Mouse (Mus musculus): ENCODE results near the gene H2al1c. TPM values are rescaled to one million over a fixed set of nuclear protein-coding genes. Genes with fewer than 3 reads are reported as not detected.
"Not testable (repeated sequence)": the region's sequence is repeated elsewhere in the genome, so short reads cannot be mapped to it uniquely, and the experiment has no call there.

The H2al1c gene
- polyA plus RNA-seq, 1 experiment from 2014 or later = not detected

DNA sequence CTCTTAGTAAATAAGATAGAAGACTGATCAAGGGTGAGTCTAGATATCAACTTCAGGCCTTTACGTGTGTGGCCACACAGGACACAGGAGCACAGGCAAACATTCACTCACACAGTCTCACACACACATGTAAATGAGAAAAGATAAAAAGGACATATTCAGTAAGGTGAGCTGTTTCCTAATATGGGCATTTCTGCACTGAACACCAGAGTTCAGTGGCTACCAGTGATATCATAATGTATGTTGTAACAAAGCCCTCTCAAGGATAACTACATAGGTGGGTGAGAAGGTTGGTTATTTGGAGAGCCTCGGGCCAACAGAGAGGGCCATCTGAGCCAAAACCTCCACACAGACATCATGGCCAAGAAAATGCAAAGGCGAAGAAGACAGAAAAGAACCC, 6.2 kb downstream of the H2al1c start, which contains the start of gene H2al1e:
Gene H2al1e, plus strand, starts transcription at position 301 of the 400 bp plus-strand sequence.
- not testable (repeated sequence) for H3K4me3 ChIP-seq (replicated peaks); ATAC-seq (ENCODE audit: low FRiP score); H3K9me3 ChIP-seq (replicated peaks); H3K4me1 ChIP-seq; H3K4me2 ChIP-seq; H3K27ac ChIP-seq (replicated peaks); H3K36me3 ChIP-seq; H3K9ac ChIP-seq (replicated peaks); H3K27me3 ChIP-seq (replicated peaks)
- no CpG with 5 or more reads among the region's 3 CpGs for WGBS

DNA sequence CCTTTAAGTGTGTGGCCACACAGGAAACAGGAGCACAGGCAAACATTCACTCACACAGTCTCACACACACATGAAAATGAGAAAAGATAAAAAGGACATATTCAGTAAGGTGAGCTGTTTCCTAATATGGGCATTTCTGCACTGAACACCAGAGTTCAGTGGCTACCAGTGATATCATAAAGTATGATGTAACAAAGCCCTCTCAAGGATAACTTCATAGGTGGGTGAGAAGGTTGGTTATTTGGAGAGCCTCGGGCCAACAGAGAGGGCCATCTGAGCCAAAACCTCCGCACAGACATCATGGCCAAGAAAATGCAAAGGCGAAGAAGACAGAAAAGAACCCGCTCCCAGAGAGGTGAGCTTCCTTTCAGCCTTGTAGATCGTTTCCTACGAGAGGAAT, 9.4 kb downstream of the H2al1c start, which contains the start of gene H2al1f:
Gene H2al1f, plus strand, starts transcription at position 301 of the 400 bp plus-strand sequence.
- not testable (repeated sequence) for H3K36me3 ChIP-seq; H3K4me1 ChIP-seq; H3K4me2 ChIP-seq; H3K9ac ChIP-seq (replicated peaks); H3K4me3 ChIP-seq (replicated peaks); H3K9me3 ChIP-seq (replicated peaks); ATAC-seq (ENCODE audit: low FRiP score); H3K27me3 ChIP-seq (replicated peaks); H3K27ac ChIP-seq (replicated peaks)
- no CpG with 5 or more reads among the region's 6 CpGs for WGBS

DNA sequence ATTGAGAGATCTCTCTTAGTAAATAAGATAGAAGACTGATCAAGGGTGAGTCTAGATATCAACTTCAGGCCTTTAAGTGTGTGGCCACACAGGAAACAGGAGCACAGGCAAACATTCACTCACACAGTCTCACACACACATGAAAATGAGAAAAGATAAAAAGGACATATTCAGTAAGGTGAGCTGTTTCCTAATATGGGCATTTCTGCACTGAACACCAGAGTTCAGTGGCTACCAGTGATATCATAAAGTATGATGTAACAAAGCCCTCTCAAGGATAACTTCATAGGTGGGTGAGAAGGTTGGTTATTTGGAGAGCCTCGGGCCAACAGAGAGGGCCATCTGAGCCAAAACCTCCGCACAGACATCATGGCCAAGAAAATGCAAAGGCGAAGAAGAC, 12.5 kb downstream of the H2al1c start, which contains the start of gene H2al1g:
Gene H2al1g, plus strand, starts transcription at position 301 of the 400 bp plus-strand sequence.
- not testable (repeated sequence) for H3K27me3 ChIP-seq (replicated peaks); H3K4me2 ChIP-seq
- no CpG with 5 or more reads among the region's 3 CpGs for WGBS

DNA sequence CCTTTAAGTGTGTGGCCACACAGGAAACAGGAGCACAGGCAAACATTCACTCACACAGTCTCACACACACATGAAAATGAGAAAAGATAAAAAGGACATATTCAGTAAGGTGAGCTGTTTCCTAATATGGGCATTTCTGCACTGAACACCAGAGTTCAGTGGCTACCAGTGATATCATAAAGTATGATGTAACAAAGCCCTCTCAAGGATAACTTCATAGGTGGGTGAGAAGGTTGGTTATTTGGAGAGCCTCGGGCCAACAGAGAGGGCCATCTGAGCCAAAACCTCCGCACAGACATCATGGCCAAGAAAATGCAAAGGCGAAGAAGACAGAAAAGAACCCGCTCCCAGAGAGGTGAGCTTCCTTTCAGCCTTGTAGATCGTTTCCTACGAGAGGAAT, 15.7 kb downstream of the H2al1c start, which contains the start of gene H2al1h:
Gene H2al1h, plus strand, starts transcription at position 301 of the 400 bp plus-strand sequence.
- not testable (repeated sequence) for H3K36me3 ChIP-seq
- WGBS = no CpG with 5 or more reads among the region's 6 CpGs

More for the DNA sequence above, 12.5 kb downstream of the H2al1c start, which contains the start of gene H2al1g:
- not testable (repeated sequence) for H3K27ac ChIP-seq (replicated peaks); H3K4me1 ChIP-seq; H3K9ac ChIP-seq (replicated peaks); ATAC-seq (ENCODE audit: low FRiP score); H3K9me3 ChIP-seq (replicated peaks); H3K4me3 ChIP-seq (replicated peaks); H3K36me3 ChIP-seq

DNA sequence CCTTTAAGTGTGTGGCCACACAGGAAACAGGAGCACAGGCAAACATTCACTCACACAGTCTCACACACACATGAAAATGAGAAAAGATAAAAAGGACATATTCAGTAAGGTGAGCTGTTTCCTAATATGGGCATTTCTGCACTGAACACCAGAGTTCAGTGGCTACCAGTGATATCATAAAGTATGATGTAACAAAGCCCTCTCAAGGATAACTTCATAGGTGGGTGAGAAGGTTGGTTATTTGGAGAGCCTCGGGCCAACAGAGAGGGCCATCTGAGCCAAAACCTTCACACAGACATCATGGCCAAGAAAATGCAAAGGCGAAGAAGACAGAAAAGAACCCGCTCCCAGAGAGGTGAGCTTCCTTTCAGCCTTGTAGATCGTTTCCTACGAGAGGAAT, 18.9 kb downstream of the H2al1c start, which contains the start of gene H2al1i:
Gene H2al1i, plus strand, starts transcription at position 301 of the 400 bp plus-strand sequence.
- not testable (repeated sequence) for H3K4me1 ChIP-seq; H3K27me3 ChIP-seq (replicated peaks); H3K36me3 ChIP-seq; H3K27ac ChIP-seq (replicated peaks); H3K4me3 ChIP-seq (replicated peaks); H3K4me2 ChIP-seq; H3K9me3 ChIP-seq (replicated peaks); ATAC-seq (ENCODE audit: low FRiP score); H3K9ac ChIP-seq (replicated peaks)
- 86% methylated on average over 2 of the region's 5 CpGs for WGBS

More for the DNA sequence above, 15.7 kb downstream of the H2al1c start, which contains the start of gene H2al1h:
- H3K4me3 ChIP-seq (replicated peaks); H3K9me3 ChIP-seq (replicated peaks); H3K4me1 ChIP-seq; H3K9ac ChIP-seq (replicated peaks); H3K4me2 ChIP-seq; ATAC-seq (ENCODE audit: low FRiP score); H3K27me3 ChIP-seq (replicated peaks); H3K27ac ChIP-seq (replicated peaks): not testable (repeated sequence)

DNA sequence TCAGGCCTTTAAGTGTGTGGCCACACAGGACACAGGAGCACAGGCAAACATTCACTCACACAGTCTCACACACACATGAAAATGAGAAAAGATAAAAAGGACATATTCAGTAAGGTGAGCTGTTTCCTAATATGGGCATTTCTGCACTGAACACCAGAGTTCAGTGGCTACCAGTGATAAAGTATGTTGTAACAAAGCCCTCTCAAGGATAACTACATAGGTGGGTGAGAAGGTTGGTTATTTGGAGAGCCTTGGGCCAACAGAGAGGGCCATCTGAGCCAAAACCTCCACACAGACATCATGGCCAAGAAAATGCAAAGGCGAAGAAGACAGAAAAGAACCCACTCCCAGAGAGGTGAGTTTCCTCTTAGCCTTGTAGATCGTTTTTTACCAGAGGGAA, 22.1 kb downstream of the H2al1c start, which contains the start of gene H2al1j:
Gene H2al1j, plus strand, starts transcription at position 301 of the 400 bp plus-strand sequence.
- not testable (repeated sequence) for H3K4me3 ChIP-seq (replicated peaks); H3K27ac ChIP-seq (replicated peaks); H3K4me2 ChIP-seq; H3K4me1 ChIP-seq; ATAC-seq (ENCODE audit: low FRiP score); H3K36me3 ChIP-seq; H3K9me3 ChIP-seq (replicated peaks); H3K9ac ChIP-seq (replicated peaks); H3K27me3 ChIP-seq (replicated peaks)
- WGBS = 92% methylated on average over 2 of the region's 2 CpGs

DNA sequence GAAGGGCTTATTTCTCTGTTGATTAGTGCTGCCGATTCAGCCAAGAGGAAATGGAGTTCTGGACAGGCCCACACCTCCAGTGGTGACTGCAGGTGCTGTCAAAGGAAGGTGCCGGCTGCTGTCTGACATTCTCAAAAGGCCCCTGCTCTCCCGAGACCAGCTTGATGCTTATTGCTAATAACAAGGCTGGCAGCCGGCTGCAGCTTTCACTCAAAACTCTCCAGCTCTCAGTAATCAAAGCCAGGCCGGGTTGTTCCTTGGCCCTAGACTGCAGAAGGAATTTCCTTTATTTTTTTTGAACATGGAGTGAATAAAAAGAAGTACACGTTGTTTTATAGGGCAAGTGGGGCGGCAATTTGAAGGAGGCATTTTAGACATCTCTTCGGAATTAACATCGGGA, 40.3 kb downstream of the H2al1c start:
- H3K27me3 ChIP-seq (replicated peaks) = no peaks in the 10 kb centered on the region; the same call in 1 of the 2 replicates
- no peak overlapping the region for H3K9ac ChIP-seq (replicated peaks)
- H3K4me2 ChIP-seq = no peak overlapping the region
- WGBS = 56% methylated on average over 9 of the region's 9 CpGs
- no peaks in the 10 kb centered on the region for H3K9me3 ChIP-seq (replicated peaks)
- ATAC-seq (ENCODE audit: low FRiP score) = no peak
- H3K4me3 ChIP-seq (replicated peaks) = no peak overlapping the region
- H3K36me3 ChIP-seq = no peaks in the 10 kb centered on the region
- no peak overlapping the region for H3K27ac ChIP-seq (replicated peaks)
- no peaks in the 10 kb centered on the region for H3K4me1 ChIP-seq

DNA sequence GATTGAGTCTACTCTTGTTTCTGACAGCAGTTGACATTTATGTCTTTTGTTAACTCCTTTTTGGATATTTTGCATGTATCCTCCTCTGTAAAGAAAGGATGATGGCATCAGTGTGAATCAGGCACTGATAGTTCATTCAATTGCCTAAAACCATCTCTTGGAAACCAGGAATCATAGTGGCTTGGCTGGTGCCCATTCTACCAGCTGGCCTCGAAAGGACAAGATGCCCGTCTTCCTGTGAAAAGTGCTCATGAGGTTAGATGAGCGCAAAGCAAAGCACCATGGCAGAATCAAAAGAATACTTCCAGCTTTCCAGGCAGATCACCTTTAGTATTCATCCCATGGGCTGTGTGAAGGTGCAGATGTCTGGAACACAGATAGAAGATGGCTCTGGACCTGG, 41.3 kb downstream of the H2al1c start:
- ATAC-seq (ENCODE audit: low FRiP score) = no peak
- no peak overlapping the region for H3K4me3 ChIP-seq (replicated peaks)
- no peak overlapping the region for H3K4me2 ChIP-seq
- no peak overlapping the region for H3K27ac ChIP-seq (replicated peaks)
- H3K9ac ChIP-seq (replicated peaks) = no peak overlapping the region
- no peaks in the 10 kb centered on the region for H3K36me3 ChIP-seq
- 91% methylated on average over 3 of the region's 3 CpGs for WGBS
- H3K4me1 ChIP-seq = no peaks in the 10 kb centered on the region
- no peaks in the 10 kb centered on the region; the same call in 1 of the 2 replicates for H3K27me3 ChIP-seq (replicated peaks)
- no peaks in the 10 kb centered on the region for H3K9me3 ChIP-seq (replicated peaks)

Other genes starting within 250 kb of the H2al1c start
- not detected in 2 replicates for gene H2al1a, start 6.4 kb upstream of the H2al1c start, polyA plus RNA-seq (2015; fragmentation: Nextera tagmentation; extraction: Ambion mirVana)
- not detected in 2 replicates for gene H2al1b, start 3.2 kb upstream of the H2al1c start, polyA plus RNA-seq (2015; fragmentation: Nextera tagmentation; extraction: Ambion mirVana)
- gene H2al1d, start 3.2 kb downstream of the H2al1c start, polyA plus RNA-seq (2015; fragmentation: Nextera tagmentation; extraction: Ambion mirVana) = not detected in 2 replicates
- not detected in 2 replicates for gene H2al1e, start 6.3 kb downstream of the H2al1c start, polyA plus RNA-seq (2015; fragmentation: Nextera tagmentation; extraction: Ambion mirVana)
- not detected in 2 replicates for gene H2al1f, start 9.5 kb downstream of the H2al1c start, polyA plus RNA-seq (2015; fragmentation: Nextera tagmentation; extraction: Ambion mirVana)
- not detected in 2 replicates for gene H2al1g, start 12.6 kb downstream of the H2al1c start, polyA plus RNA-seq (2015; fragmentation: Nextera tagmentation; extraction: Ambion mirVana)
- gene H2al1h, start 15.8 kb downstream of the H2al1c start, polyA plus RNA-seq (2015; fragmentation: Nextera tagmentation; extraction: Ambion mirVana) = not detected in 2 replicates
- gene H2al1i, start 19.0 kb downstream of the H2al1c start, polyA plus RNA-seq (2015; fragmentation: Nextera tagmentation; extraction: Ambion mirVana) = not detected in 2 replicates
- gene H2al1j, start 22.2 kb downstream of the H2al1c start, polyA plus RNA-seq (2015; fragmentation: Nextera tagmentation; extraction: Ambion mirVana) = not detected in 2 replicates